Mouse (Mus musculus) hindbrain, postnatal 0 days (tissue): ENCODE measurements around the gene Mlh3. TPM values are rescaled to one million over a fixed set of nuclear protein-coding genes. Genes with fewer than 3 reads are reported as not detected.

Experiments used
- ATAC-seq: fragments of 200-750 bp; cut with Nextera tagmentation; 2 replicates; pipeline ENCODE4 v1.8.0; 2017; ENCODE audit warnings: mild to moderate bottlenecking, moderate TSS enrichment, moderate library complexity
- DNase-seq: peaks from one replicate; pipeline ENCODE4 v3.0.0-alpha.2; 2015; ENCODE audit warnings: low spot score
- H3K27ac ChIP-seq: fragments of 300-500 bp; sonication (generic); 2 replicates; pipeline ENCODE4 v1.5.1; 2014; ENCODE audit warnings: mild to moderate bottlenecking
- H3K27me3 ChIP-seq: fragments of 300-500 bp; sonication (generic); 2 replicates; pipeline ENCODE4 v1.6.1; 2014; ENCODE audit warnings: low read length, mixed read lengths; ENCODE audit not compliant: insufficient read depth
- H3K36me3 ChIP-seq: fragments of 300-500 bp; sonication (generic); 2 replicates; pipeline ENCODE4 v1.6.1; 2014; ENCODE audit warnings: low read length, mixed read lengths; ENCODE audit not compliant: insufficient read depth
- H3K4me1 ChIP-seq: fragments of 300-500 bp; sonication (generic); 2 replicates; pipeline ENCODE4 v1.6.1; 2014; ENCODE audit warnings: antibody characterized with exemption, low read length, mixed read lengths; ENCODE audit not compliant: insufficient read depth
- H3K4me2 ChIP-seq: fragments of 300-500 bp; sonication (generic); 2 replicates; pipeline ENCODE4 v1.6.1; 2014; ENCODE audit warnings: low read depth, mild to moderate bottlenecking, low read length, moderate library complexity, mixed read lengths
- H3K4me3 ChIP-seq: fragments of 300-500 bp; sonication (generic); 2 replicates; pipeline ENCODE4 v1.5.1; 2014; ENCODE audit warnings: low read length
- H3K9ac ChIP-seq: fragments of 300-500 bp; sonication (generic); replicated peaks from 2 replicates; pipeline ENCODE4 v1.6.1; 2014; ENCODE audit warnings: mild to moderate bottlenecking, low read length, moderate library complexity, mixed read lengths
- H3K9me3 ChIP-seq: fragments of 300-500 bp; sonication (generic); 2 replicates; pipeline ENCODE4 v1.6.1; 2016; ENCODE audit warnings: low read length, mixed read lengths
- CTCF ChIP-seq: IDR thresholded peaks from 2 replicates; pipeline ENCODE4 v1.5.1; 2016; ENCODE audit warnings: antibody characterized with exemption, control low read depth, low read depth
- WGBS: fragments of 180-500 bp; shearing (Covaris S2); extraction: QIAGEN DNeasy Blood & Tissue Kit; methylation state at CpG from one replicate; pipeline ENCODE4 v1.1.7; 2014; 5-methylcytosine and 5-hydroxymethylcytosine counted together
- polyA plus RNA-seq: library from polyadenylated mRNA; unstranded; fragments of >200 nt; fragmentation: Nextera tagmentation; extraction: Ambion mirVana; gene quantifications from 2 replicates; pipeline ENCODE4 v1.2.1, GENCODE M21; 2015
- total RNA-seq: library from RNA; depleted of rRNA; stranded (reverse); fragments of >200 nt; gene quantifications from 2 replicates; pipeline ENCODE4 v1.2.3, GENCODE M21; 2014

The Mlh3 gene
- total and polyA plus RNA-seq, 2 experiments from 2014 or later, result 4.9 to 5.5 TPM

DNA sequence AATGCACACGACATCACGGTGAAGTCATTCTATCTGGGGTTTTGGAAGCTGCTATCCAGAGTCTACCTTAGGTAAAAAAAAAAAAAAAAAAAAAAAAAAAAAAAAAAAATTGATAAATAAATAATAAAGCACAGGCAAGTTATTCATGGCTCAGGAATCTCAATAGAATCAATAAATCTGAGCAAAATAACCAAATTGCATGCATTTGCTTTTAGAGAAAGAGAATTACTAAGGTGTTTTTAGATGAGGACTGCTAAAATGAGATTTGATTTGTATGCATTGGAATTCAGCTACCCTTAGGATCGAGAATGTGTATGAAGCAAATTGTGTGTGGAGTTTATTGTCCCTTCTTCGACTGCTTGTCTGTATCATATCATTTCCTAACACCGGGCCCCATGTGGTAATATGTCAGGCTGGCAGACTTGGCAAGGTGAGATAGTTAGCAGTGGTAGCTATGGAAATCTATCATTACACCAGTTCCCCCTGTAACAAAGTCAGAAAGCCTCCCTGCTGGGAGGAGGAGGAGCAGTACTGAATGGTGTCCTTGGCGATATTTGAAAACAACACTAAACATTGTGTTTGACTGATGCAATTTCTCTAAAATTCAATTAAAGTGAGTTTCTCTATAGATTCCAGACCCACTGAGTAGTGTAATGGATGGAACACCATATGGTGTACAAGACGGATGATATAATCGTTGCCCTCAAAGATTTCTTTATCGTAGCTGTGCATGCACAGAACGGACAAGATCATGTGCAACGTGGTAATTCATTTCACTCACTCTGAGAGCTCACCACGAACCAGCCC lies 10.6 kb upstream of the Mlh3 start:
- no peak overlapping the region for H3K27ac ChIP-seq
- H3K4me1 ChIP-seq, result no peaks in the 10 kb centered on the region
- WGBS, result 41% methylated on average over 12 of the region's 12 CpGs
- no peaks in the 10 kb centered on the region for H3K9me3 ChIP-seq
- H3K27me3 ChIP-seq, result no peaks in the 10 kb centered on the region
- H3K9ac ChIP-seq, result no peak overlapping the region
- peak overlapping the region; percentile 63 for H3K4me2 ChIP-seq
- H3K36me3 ChIP-seq, result no peaks in the 10 kb centered on the region
- no peak for ATAC-seq
- H3K4me3 ChIP-seq, result peak overlapping the region; percentile 55
- DNase-seq, result no peak
- TF ChIP-seq CTCF, result no peak

- H3K9me3 ChIP-seq, result no peaks in the 10 kb centered on the region
- peak overlapping the region; percentile 76 for H3K27ac ChIP-seq
- H3K4me1 ChIP-seq, result no peaks in the 10 kb centered on the region
- peak overlapping the region; percentile 55 for H3K4me3 ChIP-seq
- H3K36me3 ChIP-seq, result no peaks in the 10 kb centered on the region
- H3K4me2 ChIP-seq, result peak overlapping the region; percentile 63
- under 1% methylated on average over 31 of the region's 31 CpGs for WGBS
- TF ChIP-seq CTCF, result no peak
- H3K9ac ChIP-seq, result peak overlapping the region; percentile 64
- ATAC-seq (peak; percentile 98), DNase-seq (peak; percentile 98)
- no peaks in the 10 kb centered on the region for H3K27me3 ChIP-seq
Measured at GRCm38 (mm10) chr12:85280105-85280844, 9.9 kb upstream of the Mlh3 start.

DNA sequence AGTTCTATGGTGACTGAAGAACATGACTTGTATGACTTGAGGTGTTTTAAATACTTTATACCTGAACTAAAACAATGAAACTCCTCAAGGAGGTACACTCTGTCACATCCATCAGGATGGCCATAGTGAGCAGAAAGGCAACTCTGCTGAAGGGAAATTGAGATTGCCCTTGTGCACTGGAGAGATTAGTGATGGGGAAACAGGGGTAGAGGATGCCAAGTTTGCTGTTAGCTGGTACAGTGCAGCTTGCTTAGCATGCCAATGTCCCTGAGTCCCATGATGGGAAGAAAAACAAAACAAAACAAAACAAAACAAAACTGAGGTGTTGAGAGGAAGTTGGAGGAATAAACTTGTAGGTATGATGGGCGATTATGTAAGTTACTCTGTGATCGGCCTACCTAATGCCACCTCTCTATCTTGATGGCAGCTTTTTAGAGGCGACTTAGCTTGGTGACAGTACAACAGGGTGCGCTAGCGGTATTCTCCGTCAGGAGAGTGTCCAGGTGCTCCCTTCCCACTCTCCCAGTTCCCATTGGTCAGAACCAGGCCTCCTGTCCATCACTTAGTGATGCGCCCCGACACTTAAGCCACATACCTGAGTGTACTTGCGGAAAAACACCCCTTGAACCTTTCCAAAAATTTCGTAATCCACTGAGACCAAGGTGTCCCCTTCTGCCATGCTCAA lies 9.1 kb upstream of the Mlh3 start:
- Histone ChIP-seq H3K36me3 (no peaks in the 10 kb centered on the region), H3K27me3 (no peaks in the 10 kb centered on the region), H3K9ac (peak overlapping the region; percentile 64), H3K4me2 (peak overlapping the region; percentile 63), H3K4me3 (peak overlapping the region; percentile 55), H3K4me1 (no peaks in the 10 kb centered on the region), H3K9me3 (no peaks in the 10 kb centered on the region), H3K27ac (peak overlapping the region; percentile 76; the same call in 1 of the 2 replicates)
- ATAC-seq, result peak; percentile 39; the same call in 1 of the 2 replicates
- WGBS, result 8% methylated on average over 10 of the region's 10 CpGs
- DNase-seq, result no peak
- TF ChIP-seq CTCF, result no peak

GRCm38 (mm10) chr12:85278919-85279318 lies 8.5 kb upstream of the Mlh3 start:
- no peaks in the 10 kb centered on the region for H3K36me3 ChIP-seq
- H3K4me3 ChIP-seq, result no peak overlapping the region
- ATAC-seq, result no peak
- WGBS, result 94% methylated on average over 10 of the region's 10 CpGs
- H3K27me3 ChIP-seq, result no peaks in the 10 kb centered on the region
- no peak for DNase-seq
- TF ChIP-seq CTCF, result peak; percentile 16; the same call in 1 of the 2 replicates
- no peaks in the 10 kb centered on the region for H3K9me3 ChIP-seq
- H3K4me1 ChIP-seq, result no peaks in the 10 kb centered on the region
- no peak overlapping the region for H3K9ac ChIP-seq
- H3K27ac ChIP-seq, result no peak overlapping the region
- no peak overlapping the region for H3K4me2 ChIP-seq

DNA sequence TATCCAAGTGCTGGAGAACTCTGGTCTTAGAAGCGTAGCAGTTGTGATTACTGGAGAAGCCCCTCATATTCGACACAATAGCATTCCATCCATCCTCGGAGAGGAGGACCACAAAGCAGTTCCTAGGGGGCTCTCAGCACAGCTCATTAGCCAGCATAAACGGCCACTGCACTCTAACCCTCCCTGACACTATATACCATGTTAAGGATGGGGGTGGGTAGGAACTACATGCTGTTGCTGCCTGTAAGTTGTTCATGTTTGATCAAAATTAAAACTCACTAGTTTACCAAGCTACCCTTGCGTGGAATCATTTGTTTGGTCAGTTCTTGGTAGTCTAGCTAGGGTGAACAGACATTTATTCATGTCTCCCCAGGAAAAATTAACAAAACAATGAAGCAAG lies 5.9 kb upstream of the Mlh3 start:
- H3K9ac ChIP-seq, result no peak overlapping the region
- no peaks in the 10 kb centered on the region for H3K27me3 ChIP-seq
- no peak overlapping the region for H3K27ac ChIP-seq
- no peak for TF ChIP-seq CTCF
- H3K4me2 ChIP-seq, result no peak overlapping the region
- no peak overlapping the region for H3K4me3 ChIP-seq
- H3K36me3 ChIP-seq, result no peaks in the 10 kb centered on the region
- no peaks in the 10 kb centered on the region for H3K4me1 ChIP-seq
- no peak for ATAC-seq
- WGBS, result 61% methylated on average over 5 of the region's 5 CpGs
- no peak for DNase-seq
- no peaks in the 10 kb centered on the region for H3K9me3 ChIP-seq

DNA sequence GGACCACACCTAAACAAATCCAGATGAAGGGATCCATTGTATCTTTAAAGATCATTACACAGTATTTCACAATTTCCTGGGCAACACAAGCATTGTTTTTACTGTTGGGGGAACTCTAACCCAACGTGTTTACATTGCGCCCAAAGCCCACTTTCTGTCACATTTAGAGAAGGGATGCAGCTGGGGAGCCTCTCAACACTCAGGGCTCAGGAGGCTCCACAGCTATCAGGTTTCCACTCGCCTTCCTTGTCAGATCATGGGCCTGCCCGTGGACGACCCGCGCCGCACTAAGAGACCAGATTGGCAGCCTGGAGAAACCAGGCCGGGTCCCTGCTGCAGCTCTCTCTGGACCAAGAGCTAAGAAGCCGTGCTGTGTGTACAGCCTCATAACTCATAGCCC lies 3.1 kb upstream of the Mlh3 start:
- no peak for TF ChIP-seq CTCF
- Histone ChIP-seq H3K4me2 (no peak overlapping the region), H3K27me3 (no peaks in the 10 kb centered on the region), H3K9ac (no peak overlapping the region), H3K27ac (no peak overlapping the region), H3K9me3 (no peaks in the 10 kb centered on the region), H3K4me3 (no peak overlapping the region), H3K4me1 (no peaks in the 10 kb centered on the region; the same call in 1 of the 2 replicates), H3K36me3 (no peaks in the 10 kb centered on the region)
- WGBS, result 91% methylated on average over 10 of the region's 10 CpGs
- DNase-seq, result no peak
- no peak for ATAC-seq
